Mouse (Mus musculus): Measurements from ENCODE around the gene Cct8l1. TPM values are rescaled to one million over a fixed set of nuclear protein-coding genes. Genes with fewer than 3 reads are reported as not detected.

Gene Cct8l1
- total RNA-seq (2021), result under 1 TPM; 0.18 to 0.68 TPM
- long read RNA-seq, experiment 1, result 0 reads
- long read RNA-seq, experiment 2, result 0 reads

GRCm38 (mm10) chr5:25515767-25516166 is at the start of gene Cct8l1:
Gene Cct8l1 (plus strand): TSS chr5:25516067.
- Histone ChIP-seq H3K27ac (no peak within 1 kb of the TSS), H3K4me3 (no peak within 1 kb of the TSS)
- no peak for TF ChIP-seq CTCF (IDR thresholded peaks at IDR 0.05)
- intact Hi-C loops (cut with DNase I), result no loop called here
- DNase-seq (ENCODE audit: extremely low spot score in 1 of 2, low spot score in 2 of 2), result no peak

- no peak for TF ChIP-seq CTCF (IDR thresholded peaks at IDR 0.05)
- no peak for DNase-seq (ENCODE audit: extremely low spot score in 1 of 2, low spot score in 2 of 2)
- H3K27ac ChIP-seq, result no peak overlapping the region
- peak overlapping the region; percentile 32 for H3K4me3 ChIP-seq
- intact Hi-C loops (cut with DNase I), result no loop called here
Observed at GRCm38 (mm10) chr5:25472070-25472469, 43.8 kb upstream of the Cct8l1 start.

- no peak for DNase-seq (ENCODE audit: extremely low spot score in 1 of 2, low spot score in 2 of 2)
- Histone ChIP-seq H3K27ac (no peak overlapping the region), H3K4me3 (no peak overlapping the region)
- TF ChIP-seq CTCF (IDR thresholded peaks at IDR 0.05), result no peak
- intact Hi-C loops (cut with DNase I), result no loop called here
Observed at GRCm38 (mm10) chr5:25475789-25476188, 40.1 kb upstream of the Cct8l1 start.

- no peak overlapping the region for H3K4me3 ChIP-seq
- no peak for TF ChIP-seq CTCF (IDR thresholded peaks at IDR 0.05)
- DNase-seq (ENCODE audit: extremely low spot score in 1 of 2, low spot score in 2 of 2), result no peak
- H3K27ac ChIP-seq, result no peak overlapping the region
- intact Hi-C loops (cut with DNase I), result no loop called here
Observed at GRCm38 (mm10) chr5:25478863-25479262, 37.0 kb upstream of the Cct8l1 start.

GRCm38 (mm10) chr5:25496652-25497051 is 19.2 kb upstream of the Cct8l1 start:
- Histone ChIP-seq H3K4me3 (peak overlapping the region; percentile 99), H3K27ac (no peak overlapping the region)
- TF ChIP-seq CTCF (IDR thresholded peaks at IDR 0.05), result no peak
- no peak for DNase-seq (ENCODE audit: extremely low spot score in 1 of 2, low spot score in 2 of 2)
- intact Hi-C loops (cut with DNase I), result loop anchor here (5.0 kb wide), 2 partner anchors 59 to 341 kb away; no protein-coding TSS in a partner anchor

GRCm38 (mm10) chr5:25497369-25497719 is 18.5 kb upstream of the Cct8l1 start:
- intact Hi-C loops (cut with DNase I), result loop anchor here (5.0 kb wide), 2 partner anchors 60 to 340 kb away; no protein-coding TSS in a partner anchor
- DNase-seq (ENCODE audit: extremely low spot score in 1 of 2, low spot score in 2 of 2), result no peak
- Histone ChIP-seq H3K4me3 (peak overlapping the region; percentile 99), H3K27ac (peak overlapping the region; percentile 72; the same call in 1 of the 2 replicates)
- no peak for TF ChIP-seq CTCF (IDR thresholded peaks at IDR 0.05)

GRCm38 (mm10) chr5:25497720-25498345 is 18.0 kb upstream of the Cct8l1 start:
- intact Hi-C loops (cut with DNase I), result loop anchor here (2.0 to 5.0 kb wide), 3 partner anchors 61 to 339 kb away; no protein-coding TSS in a partner anchor
- H3K27ac ChIP-seq, result peak overlapping the region; percentile 98
- no peak for TF ChIP-seq CTCF (IDR thresholded peaks at IDR 0.05)
- peak overlapping the region; percentile 99 for H3K4me3 ChIP-seq
- peak; percentile 46 to 59 for DNase-seq (ENCODE audit: extremely low spot score in 1 of 2, low spot score in 2 of 2)

- peak within 1 kb of the TSS; percentile 98 for H3K27ac ChIP-seq
- peak; percentile 78 to 80 for DNase-seq (ENCODE audit: extremely low spot score in 1 of 2, low spot score in 2 of 2)
- intact Hi-C loops (cut with DNase I), result loop anchor here (2.0 to 5.0 kb wide), 3 partner anchors 61 to 339 kb away; no protein-coding TSS in a partner anchor
Observed at GRCm38 (mm10) chr5:25498346-25498820, 17.5 kb upstream of the Cct8l1 start, which contains the start of gene Kmt2c. Gene Kmt2c (minus strand): TSS chr5:25498783.

GRCm38 (mm10) chr5:25498821-25499422 is 16.9 kb upstream of the Cct8l1 start:
- intact Hi-C loops (cut with DNase I), result loop anchor here (1.0 to 5.0 kb wide), 5 partner anchors 30 to 338 kb away; no protein-coding TSS in a partner anchor
- DNase-seq (ENCODE audit: extremely low spot score in 1 of 2, low spot score in 2 of 2), result peak; percentile 71 to 79

More at GRCm38 (mm10) chr5:25498346-25498820, 17.5 kb upstream of the Cct8l1 start, which contains the start of gene Kmt2c:
- TF ChIP-seq CTCF (IDR thresholded peaks at IDR 0.05), result no peak
- peak within 1 kb of the TSS; percentile 99 for H3K4me3 ChIP-seq

GRCm38 (mm10) chr5:25499423-25500398 is 16.2 kb upstream of the Cct8l1 start:
- Histone ChIP-seq H3K27ac (peak overlapping the region; percentile 98), H3K4me3 (peak overlapping the region; percentile 55)
- intact Hi-C loops (cut with DNase I), result loop anchor here (1.0 to 5.0 kb wide), 6 partner anchors 30 to 338 kb away; no protein-coding TSS in a partner anchor
- DNase-seq (ENCODE audit: extremely low spot score in 1 of 2, low spot score in 2 of 2), result peak; percentile 98 to 99
- no peak for TF ChIP-seq CTCF (IDR thresholded peaks at IDR 0.05)

More at GRCm38 (mm10) chr5:25498821-25499422, 16.9 kb upstream of the Cct8l1 start:
- Histone ChIP-seq H3K27ac (peak overlapping the region; percentile 98), H3K4me3 (peak overlapping the region; percentile 55)
- no peak for TF ChIP-seq CTCF (IDR thresholded peaks at IDR 0.05)

- intact Hi-C loops (cut with DNase I), result loop anchor here (2.0 kb wide), 1 partner anchor 232 kb away; no protein-coding TSS in a partner anchor
- TF ChIP-seq CTCF (IDR thresholded peaks at IDR 0.05), result no peak
- H3K27ac ChIP-seq, result no peak overlapping the region; the same call in 1 of the 2 replicates
Observed at GRCm38 (mm10) chr5:25500686-25501085, 15.2 kb upstream of the Cct8l1 start.

More at GRCm38 (mm10) chr5:25500686-25501085, 15.2 kb upstream of the Cct8l1 start:
- no peak for DNase-seq (ENCODE audit: extremely low spot score in 1 of 2, low spot score in 2 of 2)
- H3K4me3 ChIP-seq, result peak overlapping the region; percentile 55

All from left cerebral cortex, adult 2 months (tissue).